Mouse (Mus musculus): ENCODE results near the gene Hyou1.
A peak's percentile ranks its signal among the peaks of the same experiment; 100 is the strongest.
"Not testable (repeated sequence)": the region's sequence is repeated elsewhere in the genome, so short reads cannot be mapped to it uniquely, and the experiment has no call there.

Gene Hyou1

GRCm38 (mm10) chr9:44379054-44379834, at the start of gene Hyou1:
Gene Hyou1, plus strand, starts transcription at chr9:44379490.
- peak; percentile 98 to 99 for DNase-seq (ENCODE audit: low spot score in 2 of 2)

GRCm38 (mm10) chr9:44330736-44331135, 48.6 kb upstream of the Hyou1 start:
- no peak for DNase-seq (ENCODE audit: low spot score in 2 of 2)

GRCm38 (mm10) chr9:44332918-44333638, 46.2 kb upstream of the Hyou1 start:
- no peak for DNase-seq (ENCODE audit: low spot score in 2 of 2)

GRCm38 (mm10) chr9:44334396-44335330, 44.6 kb upstream of the Hyou1 start, which contains the start of gene H2afx:
Gene H2afx, plus strand, starts transcription at chr9:44334694.
- peak; percentile 97 to 99 for DNase-seq (ENCODE audit: low spot score in 2 of 2)

- no peak for DNase-seq (ENCODE audit: low spot score in 2 of 2)
Observed at GRCm38 (mm10) chr9:44335331-44336092, 43.8 kb upstream of the Hyou1 start.

- DNase-seq (ENCODE audit: low spot score in 2 of 2): no peak
Observed at GRCm38 (mm10) chr9:44336093-44336406, 43.2 kb upstream of the Hyou1 start.

GRCm38 (mm10) chr9:44336513-44336912, 42.8 kb upstream of the Hyou1 start:
- not testable (repeated sequence) for DNase-seq (ENCODE audit: low spot score in 2 of 2)

- DNase-seq (ENCODE audit: low spot score in 2 of 2): no peak
Observed at GRCm38 (mm10) chr9:44336964-44337363, 42.3 kb upstream of the Hyou1 start.

GRCm38 (mm10) chr9:44337436-44338169, 41.7 kb upstream of the Hyou1 start:
- no peak for DNase-seq (ENCODE audit: low spot score in 2 of 2)

GRCm38 (mm10) chr9:44338574-44338973, 40.7 kb upstream of the Hyou1 start:
- DNase-seq (ENCODE audit: low spot score in 2 of 2): no peak

GRCm38 (mm10) chr9:44341487-44341886, 37.8 kb upstream of the Hyou1 start:
- no peak for DNase-seq (ENCODE audit: low spot score in 2 of 2)

GRCm38 (mm10) chr9:44342173-44342572, 37.1 kb upstream of the Hyou1 start:
- no peak for DNase-seq (ENCODE audit: low spot score in 2 of 2)

GRCm38 (mm10) chr9:44342605-44343004, 36.7 kb upstream of the Hyou1 start:
- no peak for DNase-seq (ENCODE audit: low spot score in 2 of 2)

GRCm38 (mm10) chr9:44343290-44343689, 36.0 kb upstream of the Hyou1 start:
- no peak for DNase-seq (ENCODE audit: low spot score in 2 of 2)

GRCm38 (mm10) chr9:44343781-44344421, 35.4 kb upstream of the Hyou1 start, which contains the start of gene Hmbs:
Gene Hmbs, minus strand, starts transcription at chr9:44344228.
- DNase-seq (ENCODE audit: low spot score in 2 of 2): peak; percentile 86 to 88

- no peak for DNase-seq (ENCODE audit: low spot score in 2 of 2)
Observed at GRCm38 (mm10) chr9:44345570-44346433, 33.5 kb upstream of the Hyou1 start.

- DNase-seq (ENCODE audit: low spot score in 2 of 2): no peak
Observed at GRCm38 (mm10) chr9:44347166-44347565, 32.1 kb upstream of the Hyou1 start.

- no peak for DNase-seq (ENCODE audit: low spot score in 2 of 2)
Observed at GRCm38 (mm10) chr9:44347621-44348020, 31.7 kb upstream of the Hyou1 start.

GRCm38 (mm10) chr9:44348546-44348945, 30.7 kb upstream of the Hyou1 start:
- no peak for DNase-seq (ENCODE audit: low spot score in 2 of 2)
